Mouse (Mus musculus) lung, postnatal 14 days (tissue): ENCODE measurements around the gene Myrip.

ENCODE experiments used
- DNase-seq: peaks from one replicate; pipeline ENCODE4 v3.0.0; 2021

The Myrip gene

DNA sequence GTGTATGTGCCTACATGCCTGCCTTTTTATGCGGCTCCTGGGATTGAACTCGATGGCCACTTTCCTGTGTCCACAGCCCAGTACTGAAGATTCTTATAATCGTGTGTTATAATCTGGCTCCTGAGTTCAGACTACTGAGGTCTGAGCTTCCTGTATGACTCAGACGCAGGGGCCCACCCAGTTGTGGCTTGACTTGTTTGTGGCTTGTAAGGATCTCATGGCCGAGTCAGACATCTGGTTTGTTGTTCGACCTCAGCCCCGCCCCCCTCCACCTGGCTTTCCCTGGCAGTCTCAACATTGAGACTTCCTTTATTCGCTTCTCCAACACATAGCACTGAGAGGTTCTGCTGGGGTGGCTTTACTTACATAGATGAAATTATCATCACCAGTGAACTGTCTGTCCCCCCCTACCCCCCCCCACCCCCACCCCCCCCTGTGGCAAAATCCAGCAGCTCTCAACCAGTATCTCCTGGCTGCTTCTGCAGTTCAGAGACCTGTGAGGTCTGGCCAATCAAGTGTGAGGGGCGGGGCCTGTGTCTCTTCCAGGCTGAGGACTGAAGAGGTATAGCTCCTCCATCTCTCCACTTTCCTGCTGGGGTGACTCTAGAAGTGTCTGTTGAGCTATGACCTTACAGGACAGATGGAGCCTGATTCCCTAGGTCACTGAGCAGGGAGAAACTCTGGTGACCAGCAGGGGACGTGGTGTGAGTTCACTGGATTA, 38.8 kb downstream of the Myrip start:
- DNase-seq, result no peak

DNA sequence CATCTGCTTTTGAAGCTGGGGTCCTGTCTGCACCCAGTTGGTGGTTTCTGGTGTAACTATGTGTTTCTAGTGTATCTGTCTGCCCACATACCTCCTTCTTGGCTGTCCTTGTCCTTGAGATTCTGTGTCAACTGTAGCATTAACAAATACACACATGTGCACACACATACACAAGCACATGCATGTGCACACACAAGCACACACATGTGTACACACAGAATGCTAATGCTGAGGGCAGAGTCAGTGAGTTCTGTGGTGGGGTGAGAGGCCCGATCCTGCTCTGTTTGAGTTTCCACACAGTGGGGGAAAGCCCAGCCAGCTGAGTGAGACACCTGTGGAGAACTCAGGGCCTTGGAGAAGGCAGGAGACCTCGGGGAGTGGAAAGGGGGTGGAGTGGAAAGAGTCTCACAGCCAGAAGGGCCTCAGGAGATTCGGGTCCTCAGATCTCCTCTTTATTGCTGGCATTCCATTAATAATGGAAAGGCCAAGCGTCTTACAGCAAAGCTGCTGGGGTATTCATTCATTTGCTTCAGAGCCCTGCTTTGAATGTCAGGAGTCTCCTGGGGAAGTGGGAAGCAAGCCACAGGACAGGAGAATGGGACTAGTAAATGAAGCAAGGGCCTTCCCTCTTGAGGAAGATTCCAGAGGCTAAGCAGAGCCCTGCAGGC, 41.9 kb downstream of the Myrip start:
- DNase-seq, result no peak

DNA sequence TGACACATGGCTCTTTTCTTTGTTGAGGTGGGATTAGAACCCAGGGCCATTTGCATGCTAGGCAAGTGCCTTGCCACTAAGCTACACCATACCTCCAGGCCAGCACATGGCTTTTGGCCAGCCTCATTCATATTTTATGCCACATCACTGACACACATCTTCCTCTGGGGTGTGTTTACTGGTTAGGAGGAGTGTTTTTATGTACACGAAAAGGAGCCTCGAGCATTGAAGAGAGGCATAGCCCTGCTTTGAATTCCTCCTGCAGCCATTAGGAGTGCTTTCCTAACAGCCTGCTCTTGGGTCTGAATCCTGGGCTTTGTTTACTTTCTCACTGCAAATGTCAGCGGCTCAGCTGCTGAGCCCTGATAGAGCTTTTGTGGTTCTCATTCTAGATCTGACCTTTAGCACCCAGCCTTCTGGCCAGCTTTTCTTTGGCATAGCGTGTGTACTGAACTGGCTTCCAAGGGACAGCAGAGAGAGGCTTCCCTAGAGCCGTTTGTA, 44.4 kb downstream of the Myrip start:
- peak; percentile 28 for DNase-seq

DNA sequence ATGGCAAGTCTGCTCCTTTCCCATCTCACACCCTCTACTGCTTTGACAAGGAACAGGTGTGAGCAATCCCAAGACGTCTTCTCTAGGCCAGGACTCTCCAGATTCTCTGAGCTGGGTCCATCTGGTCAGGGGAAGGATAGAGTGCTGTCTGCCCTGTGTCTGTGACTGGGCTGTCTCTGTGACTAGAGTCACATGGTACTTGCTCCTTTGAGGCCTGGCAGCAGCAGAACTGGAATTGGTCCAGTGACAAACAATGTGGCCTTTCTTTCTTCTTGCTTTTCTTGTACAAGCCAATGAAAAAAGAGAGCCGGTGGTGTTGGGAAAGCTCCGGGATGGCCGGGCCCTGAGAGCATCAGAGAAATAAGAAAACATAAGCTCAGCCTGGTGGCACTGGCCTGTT, 47.8 kb downstream of the Myrip start:
- peak; percentile 51 for DNase-seq

DNA sequence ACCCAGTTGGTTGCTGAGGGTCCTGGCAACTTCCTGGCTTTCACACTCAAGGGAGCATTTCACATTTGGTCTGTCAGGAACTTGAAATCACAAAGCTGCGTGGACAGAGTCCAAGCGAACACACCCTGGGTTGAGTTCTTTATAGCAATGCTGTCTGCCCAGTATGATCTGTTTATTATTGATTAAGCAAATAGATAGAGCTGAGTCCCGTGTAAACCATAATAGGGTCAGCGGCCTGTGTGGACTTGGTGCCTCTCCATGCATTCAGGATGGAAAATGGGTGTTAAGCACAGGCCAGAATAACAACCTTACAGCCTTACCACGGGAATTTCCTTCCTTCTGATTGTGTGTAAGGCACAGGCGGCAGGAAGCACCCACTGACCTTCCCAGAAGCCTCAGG, 49.0 kb downstream of the Myrip start:
- DNase-seq, result peak; percentile 67

DNA sequence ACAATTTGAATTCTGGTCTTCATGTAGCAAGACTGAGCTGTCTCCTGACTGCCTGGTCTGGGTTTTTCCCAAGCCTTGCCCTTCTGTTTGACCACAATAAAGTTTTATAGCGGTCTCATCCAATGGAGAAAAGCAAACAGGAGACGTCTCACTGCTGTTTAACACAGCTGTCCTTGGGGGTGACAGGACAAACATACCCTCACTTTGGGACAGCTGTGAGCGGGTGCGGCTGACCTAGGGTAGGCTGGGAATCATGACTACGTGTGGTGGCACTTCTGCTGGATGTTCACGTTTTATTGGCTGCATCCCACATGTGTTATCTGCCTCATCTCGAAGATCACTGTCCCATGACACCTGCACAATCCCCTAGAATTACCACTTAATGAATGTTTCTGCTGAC, 49.7 kb downstream of the Myrip start:
- DNase-seq, result no peak

DNA sequence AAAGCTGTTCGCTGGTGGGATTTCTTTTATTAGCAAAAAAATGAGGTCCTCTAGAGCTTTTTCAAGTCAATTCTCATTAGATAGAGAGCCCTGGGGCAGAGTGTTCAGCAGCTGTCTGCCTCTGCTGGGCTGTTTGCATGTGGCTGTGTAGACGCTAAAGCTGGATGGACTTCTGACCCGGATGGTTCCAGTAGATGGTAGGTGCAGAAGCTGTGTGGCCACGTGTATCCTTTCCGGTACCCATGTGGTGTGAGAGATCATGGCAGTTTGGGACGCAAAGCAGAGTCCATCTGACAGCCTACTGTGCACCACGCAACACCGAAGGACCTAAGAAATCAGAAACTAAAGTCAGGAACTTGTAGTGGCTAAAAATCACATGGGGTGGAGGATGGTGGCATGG, 50.2 kb downstream of the Myrip start:
- no peak for DNase-seq

DNA sequence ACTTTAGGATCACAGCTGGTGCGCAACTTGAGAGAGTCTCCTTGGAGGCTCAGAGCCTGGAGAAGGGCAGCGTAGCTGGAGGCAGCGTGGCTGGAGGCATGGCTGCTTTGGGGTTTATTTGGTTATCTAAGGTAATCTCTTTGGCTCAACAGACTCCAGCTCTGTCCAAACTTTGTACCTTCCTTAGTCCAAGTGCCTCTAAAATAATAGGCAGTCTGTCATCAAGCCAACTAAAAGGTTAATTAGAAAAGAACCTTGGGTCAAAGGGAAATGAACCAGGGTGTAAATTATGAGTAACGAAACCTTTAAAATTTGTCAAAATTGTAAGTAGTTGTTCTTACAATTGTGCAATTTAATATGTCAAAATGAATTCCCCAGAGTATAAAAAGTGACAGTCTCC, 51.7 kb downstream of the Myrip start:
- no peak for DNase-seq

DNA sequence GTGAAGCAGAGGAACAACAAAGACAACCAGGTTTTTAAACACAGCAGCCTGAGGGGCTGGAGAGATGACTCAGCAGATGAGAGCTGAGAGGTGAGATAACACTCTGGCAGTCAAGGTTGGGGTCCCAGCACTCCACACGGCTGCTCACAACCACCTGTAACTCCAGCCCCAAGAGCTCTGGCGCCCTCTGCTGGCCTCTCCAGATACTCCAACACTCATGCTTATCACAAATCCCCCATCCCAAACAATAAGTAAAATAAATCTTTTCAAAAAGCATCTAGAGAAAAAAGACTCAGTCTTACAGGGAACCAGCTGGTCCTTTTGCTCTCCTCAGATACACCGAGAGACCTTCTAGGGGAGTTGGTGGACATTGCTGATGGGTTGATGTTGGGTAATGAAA, 52.7 kb downstream of the Myrip start:
- no peak for DNase-seq

DNA sequence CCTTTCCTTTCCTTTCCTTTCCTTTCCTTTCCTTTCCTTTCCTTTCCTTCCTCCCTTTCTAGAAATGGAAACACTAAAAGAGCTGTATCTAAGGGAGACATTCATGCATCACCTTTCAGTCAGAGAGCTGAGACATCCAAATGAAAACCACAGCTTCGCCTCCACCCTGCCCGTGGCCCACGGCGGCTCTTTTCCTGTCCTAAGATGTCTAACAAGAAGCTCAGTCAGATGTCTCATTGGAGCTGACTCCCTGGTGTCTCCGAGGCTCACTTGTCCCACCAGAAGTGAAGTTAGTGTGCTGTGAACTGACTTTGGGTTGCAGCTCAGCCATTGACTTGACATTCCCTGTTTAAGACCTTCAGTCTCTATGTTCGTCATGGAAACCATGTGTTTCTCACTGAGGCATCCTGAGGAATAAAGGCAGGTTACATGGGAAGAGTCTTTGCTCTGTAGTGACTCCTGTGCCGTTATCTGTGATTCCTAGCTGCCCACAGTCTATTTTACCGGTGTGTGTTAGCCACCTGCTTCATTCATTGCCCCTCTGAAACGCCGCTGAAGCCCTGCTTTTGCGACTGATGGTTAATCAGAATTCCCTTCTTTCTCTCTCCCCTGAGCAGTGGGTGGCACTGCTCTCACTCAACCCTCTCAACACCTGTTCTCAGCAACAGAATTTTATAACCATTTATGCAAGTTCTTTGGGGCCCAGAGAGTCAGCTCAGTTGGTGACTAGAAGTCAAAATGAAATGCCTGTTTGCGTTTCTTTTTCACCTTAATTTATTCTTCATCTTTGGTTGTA, 53.4 kb downstream of the Myrip start:
- DNase-seq, result no peak

DNA sequence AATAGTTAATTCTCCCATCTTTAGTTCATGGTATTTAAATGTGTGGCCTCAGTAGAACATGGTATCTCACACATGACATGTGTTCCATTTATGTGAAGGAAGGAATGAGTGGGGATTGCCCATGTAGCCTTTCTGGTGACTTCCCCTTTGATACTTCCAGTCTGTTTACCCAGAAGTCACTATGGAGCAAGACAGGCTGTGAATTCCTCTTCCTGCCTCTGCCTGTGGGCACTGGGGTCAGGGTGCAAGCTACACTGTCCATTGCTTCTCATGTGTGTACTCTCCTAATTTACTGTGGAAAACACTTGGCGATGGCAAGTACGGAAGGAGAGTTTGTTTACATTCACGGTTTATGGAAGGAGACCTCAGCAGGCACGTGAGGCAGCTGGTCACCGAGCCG, 55.2 kb downstream of the Myrip start:
- DNase-seq, result no peak

DNA sequence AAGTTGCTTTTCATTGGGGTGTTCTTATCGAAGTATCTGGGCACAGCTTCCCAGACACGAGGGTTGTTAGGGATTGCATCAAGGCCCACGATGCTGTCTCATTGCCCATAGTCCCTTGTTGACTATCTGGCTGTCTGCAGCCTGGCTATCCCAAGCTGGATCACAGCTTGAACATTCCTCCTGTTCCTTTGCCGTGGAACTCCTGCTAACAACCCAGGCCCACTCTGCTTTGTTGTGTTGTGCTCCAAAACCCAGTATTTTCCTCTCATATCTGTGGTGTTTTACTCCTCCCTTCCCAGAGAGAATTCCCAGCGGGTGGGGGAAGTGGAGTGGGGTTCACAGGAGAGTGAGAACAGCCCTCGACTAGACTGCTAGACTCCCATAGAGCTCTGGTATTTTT, 56.7 kb downstream of the Myrip start:
- no peak for DNase-seq

DNA sequence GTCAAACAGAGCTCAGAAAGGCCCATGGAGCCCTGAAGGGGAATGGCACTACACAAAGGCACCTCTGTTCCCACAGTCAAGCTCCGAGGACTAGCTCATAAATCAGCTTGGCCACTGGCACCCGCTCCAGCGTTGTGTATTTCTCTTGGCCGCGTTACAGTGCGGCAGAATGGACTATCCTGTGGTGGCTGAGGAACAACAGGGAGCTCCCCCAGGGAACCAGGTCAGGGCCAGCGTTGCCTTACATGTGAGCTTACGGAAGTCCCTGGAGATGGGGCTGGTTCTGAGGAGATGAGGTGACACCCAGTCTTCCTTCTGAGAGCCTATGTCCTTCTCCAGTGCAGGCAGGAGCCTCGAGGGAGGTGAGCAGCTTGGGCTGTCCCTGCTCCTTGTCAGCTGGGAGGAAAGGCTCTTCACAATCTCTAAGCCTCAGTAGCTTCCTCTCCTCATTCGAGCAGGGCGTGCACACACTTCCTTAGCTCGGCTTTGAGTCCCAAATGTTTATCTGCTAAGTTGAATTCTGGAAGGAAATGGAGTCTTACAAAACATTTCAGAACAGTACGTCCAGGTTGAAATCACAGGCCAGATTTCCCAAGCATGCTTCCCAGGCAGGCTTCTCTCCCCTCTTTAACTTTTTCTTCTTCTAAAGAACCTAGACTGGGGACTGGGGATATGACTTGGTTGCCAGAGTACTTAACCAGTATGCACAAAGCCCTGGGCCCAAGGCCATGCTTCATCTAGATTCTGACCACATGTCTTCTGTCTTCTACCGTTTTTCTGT, 59.3 kb downstream of the Myrip start:
- peak; percentile 63 for DNase-seq

DNA sequence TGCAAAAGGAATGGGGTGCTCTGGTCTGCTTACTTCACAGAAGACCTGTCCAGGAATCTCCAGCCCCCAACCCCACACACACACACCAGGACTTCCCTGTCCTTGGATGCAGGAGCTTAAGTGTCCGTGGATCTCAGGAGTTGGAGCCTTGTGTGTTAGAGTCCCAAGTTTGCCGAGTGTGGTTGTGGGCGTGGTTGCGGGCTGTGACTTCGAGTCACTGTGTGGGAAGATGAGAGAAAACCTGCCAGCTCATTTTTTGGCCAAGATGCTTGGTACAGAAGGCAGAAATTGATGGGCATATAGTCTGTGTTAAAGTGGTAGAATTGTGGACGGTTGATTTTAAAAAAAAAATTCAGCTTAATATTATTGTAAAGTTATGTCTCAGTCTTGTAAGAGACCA, 60.3 kb downstream of the Myrip start:
- no peak for DNase-seq

DNA sequence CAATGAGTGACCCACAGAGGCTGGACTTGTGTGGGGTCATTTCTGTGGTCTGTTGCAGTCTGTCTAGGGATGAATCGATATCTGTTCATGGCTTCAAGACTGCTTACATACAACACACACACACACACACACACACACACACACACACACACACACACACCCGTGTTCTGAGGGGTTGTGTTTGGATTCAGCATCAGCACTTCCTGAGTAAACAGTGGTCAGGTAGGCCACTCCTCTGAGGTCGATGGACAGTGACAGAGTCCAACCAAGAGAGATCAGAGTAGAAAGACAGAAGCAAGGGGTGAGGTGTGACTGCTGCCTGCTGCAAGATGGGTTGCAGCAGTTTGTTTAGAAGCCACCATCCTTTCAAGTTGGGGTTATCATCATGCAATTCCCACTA, 61.4 kb downstream of the Myrip start:
- no peak for DNase-seq

DNA sequence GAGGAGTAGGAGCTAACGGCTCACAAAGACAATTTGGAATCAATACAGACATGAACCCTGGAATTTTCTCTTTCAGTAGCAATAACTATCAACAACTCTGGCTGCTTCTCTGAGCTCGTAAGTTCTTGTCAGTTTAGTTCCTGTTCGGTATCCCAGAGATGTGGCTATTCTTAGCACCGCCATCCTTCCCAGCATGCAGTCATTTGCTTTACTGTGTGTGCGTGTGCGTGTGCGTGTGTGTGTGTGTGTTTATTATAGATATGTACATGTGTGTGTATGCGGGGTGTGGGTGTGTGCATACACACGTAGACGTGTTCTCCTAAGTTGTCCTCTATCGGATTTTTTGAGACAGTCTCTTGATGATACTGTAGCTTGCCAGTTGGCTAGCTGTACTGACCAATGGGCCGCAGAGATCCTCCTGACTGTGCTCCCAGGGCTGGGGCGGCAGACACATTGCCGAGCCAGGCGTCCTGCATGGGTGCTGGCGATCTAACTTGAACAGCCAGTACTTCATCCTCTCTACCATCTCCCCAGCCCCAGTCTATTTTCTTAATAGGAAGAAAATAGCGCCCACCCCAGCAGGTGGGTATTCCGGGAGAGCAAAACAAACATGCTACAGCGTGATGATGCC, 63.5 kb downstream of the Myrip start:
- no peak for DNase-seq

DNA sequence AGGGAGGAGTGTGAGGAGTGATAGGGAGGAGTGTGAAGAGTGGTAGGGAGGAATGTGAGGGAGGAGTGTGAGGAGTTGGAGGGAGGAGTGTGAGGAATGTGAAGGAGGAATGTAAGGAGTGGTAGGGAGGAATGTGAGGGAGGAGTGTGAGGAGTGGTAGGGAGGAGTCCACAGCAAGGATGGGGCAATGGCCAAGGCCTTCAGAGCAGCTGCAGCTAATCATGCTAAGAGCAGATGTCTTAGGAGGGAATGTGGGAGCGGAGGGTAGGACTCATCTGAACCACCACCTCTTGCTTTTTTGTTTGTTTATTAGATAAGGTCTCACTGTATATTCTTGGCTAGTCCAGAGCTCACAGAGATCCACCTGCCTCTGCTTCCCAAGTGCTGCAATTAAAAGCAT, 66.2 kb downstream of the Myrip start:
- DNase-seq, result no peak

DNA sequence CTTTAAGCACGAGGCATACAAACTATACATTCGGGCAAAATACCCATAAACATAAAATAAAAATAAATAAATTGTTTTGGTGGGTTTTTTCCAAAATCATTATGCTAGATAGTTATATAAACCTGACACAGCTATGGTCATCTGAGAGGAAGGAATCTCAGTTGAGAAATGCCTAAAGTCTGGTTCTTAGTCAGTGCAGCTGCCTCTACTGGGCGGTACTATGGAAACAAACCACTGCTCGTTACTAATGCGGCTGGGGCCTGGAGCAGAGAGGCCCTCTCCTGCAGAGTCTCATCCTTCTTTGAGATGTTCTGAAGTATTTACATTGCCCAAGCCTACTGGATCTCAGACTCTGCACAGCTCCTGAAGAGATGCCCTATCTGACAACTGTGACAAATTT, 70.3 kb downstream of the Myrip start:
- no peak for DNase-seq

DNA sequence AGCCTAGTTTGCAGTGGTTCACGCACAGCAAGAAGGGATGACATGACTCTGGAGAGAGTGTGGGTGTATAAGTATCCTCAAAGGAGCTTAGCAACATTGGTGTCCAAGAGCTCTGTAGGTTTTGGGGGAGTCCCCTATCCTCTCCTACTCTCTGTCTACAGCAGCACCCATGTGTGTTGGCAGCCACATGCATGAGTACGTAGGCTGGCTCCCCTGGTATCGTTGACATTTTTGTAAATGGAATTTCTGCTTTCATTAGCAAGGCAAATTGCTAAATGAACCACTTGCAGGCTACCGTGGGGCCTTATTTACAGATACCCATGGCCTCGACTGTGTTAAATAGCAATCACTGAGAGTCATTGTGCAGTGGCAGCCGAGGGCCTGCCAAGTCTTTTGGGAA, 71.0 kb downstream of the Myrip start:
- DNase-seq, result no peak

DNA sequence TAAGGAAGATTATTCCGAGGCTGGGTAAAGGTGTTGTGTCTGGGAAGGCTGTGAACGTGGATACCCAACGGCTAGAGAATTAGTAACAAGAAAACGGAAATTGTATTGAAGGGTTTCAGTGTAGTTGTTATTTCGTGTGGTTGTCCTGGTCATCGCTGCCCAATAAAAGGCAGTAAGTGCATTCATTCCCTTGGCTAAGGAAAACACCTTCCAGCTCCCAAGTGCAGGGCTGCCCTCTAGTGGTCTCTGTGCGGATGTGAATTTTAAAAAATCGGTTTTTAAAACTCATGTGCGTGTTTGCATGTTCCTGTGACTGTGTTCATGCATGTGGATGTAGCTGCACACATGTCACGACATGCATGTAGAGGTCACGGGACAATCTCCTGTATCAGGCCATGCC, 76.4 kb downstream of the Myrip start:
- peak; percentile 66 for DNase-seq

DNA sequence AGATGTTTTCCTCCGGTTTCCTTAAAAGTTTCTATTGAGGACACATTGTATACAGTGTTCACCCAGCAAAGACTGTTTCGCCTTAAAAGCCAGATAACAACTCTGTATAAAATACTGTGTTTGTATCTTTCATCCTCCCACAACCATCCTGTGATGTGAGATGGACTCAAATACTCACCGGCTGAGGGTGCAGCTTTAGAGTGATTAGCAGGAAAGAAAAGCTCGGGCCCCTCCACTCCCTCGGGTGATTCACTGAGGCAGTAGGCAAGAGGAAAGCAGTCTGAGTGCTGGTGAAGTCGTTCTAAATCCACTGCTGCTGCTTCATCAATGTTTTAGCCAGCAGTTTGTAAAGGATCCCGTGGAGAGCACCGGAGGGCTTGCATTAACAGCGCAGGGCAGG, 93.9 kb downstream of the Myrip start:
- no peak for DNase-seq

DNA sequence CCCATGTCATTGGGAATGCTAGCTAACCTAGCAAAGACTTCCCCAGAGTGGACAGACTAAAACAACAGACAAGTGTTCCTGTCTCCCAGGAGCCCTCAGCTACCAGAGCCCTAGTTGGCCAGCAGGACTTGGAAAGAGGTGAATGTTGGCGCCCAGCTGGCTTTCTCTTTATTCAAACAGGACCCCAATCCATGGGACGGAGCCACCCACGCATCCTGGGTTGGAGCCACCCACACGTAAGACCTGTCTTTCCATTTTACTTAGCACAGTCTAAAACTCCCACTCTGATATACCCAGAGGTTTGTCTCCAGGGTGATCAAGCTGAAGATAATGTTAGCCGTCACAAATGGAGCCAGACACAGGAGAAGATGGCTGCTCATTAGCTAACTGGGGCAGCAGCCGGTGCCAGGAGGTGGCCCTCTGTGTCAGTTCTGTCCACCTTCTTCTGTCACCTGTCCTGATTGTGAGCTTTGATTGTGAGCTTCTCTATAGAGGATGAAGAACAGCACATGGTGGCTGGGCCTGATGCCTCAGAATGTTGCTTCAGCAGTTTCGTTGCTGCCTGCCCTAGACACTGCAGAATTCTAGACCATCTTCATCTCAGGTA, 95.4 kb downstream of the Myrip start:
- no peak for DNase-seq
